Mouse (Mus musculus) cerebellum, postnatal 4 days (tissue): Measurements from ENCODE around the gene Lgmn.
A peak's percentile ranks its signal among the peaks of the same experiment; 100 is the strongest.

Experiments used
- DNase-seq, 2 experiments: peaks; one replicate each; pipeline ENCODE4 v3.0.0; 2022; ENCODE audit warnings: low spot score in 2 of 2, mixed read lengths in 1 of 2

The Lgmn gene

DNA sequence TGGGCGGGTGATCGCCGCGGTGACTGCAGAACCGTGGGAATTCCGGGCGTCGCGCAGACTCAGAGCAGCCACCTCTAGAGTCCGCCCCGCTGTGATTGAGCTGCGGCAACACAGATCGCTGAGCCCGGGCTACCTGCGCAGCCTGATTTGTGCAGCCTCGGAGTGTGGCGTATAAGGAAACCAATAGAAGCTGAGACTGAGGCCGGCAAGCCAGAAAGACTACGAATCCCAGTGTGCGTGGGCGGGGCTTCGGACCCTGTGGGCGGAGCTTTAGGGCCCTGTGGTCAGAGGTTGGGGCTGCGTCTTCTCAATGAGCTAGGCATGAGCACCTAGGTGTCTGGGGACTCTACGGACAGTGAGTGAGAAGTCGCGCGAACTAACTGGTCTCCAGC lies at the start of gene Lgmn:
Lgmn (minus strand) TSS at position 182 of the 392 bp plus-strand sequence.
- peak; percentile 92 to 98 for DNase-seq

DNA sequence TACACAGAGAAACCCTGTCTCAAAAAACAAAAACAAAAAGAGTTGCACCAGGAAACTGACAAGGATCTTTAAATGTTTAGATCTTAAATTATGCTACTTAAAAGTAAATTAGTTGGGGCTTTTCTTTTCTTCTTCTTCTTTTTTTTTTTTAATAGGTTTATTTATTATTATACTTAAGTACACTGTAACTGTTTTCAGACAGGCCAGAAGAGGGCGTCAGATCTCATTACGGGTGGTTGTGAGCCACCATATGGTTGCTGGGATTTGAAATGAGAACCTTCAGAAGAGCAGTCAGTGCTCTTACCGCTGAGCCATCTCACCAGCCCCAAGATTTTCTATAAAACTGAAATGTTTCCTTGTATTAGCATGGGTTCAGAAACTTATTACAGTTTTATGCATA lies 45.3 kb upstream of the Lgmn start:
- DNase-seq = no peak

DNA sequence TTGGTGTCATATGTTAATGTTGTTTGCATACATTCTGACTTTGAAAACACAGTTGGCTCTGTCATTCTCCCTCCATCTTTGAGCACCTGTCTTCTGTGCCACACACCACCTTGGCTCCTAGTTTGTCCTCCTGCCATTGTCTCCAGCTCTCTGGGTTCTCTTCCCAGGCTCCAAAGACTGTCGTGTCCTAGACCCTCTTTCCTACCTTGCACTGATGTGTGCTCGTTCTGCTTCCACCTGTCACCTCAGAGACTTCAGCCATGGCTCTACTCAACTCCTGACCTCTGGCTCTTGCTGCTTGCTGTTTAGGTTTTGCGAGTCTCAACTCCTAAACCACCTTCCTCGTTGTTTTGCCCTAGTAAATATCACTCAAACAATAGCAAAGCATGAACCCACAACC lies 40.9 kb upstream of the Lgmn start:
- DNase-seq = no peak

DNA sequence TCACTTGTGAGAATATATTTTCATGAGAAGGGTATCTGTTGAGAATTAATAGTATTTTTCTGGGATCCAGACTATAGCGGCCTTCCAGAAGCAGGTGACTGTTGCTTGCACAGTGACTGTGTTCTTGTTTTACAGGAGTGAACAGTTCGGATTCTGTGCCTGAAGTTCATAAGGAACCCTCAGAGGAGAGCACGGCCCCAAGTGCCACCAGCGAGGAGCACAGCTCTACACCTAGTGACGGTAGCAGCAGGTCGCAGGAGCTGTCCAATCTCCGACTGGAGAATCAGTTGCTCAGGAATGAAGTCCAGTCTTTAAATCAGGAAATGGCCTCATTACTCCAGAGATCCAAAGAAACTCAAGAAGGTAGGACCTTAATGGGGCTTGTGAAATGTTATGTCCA lies 34.8 kb upstream of the Lgmn start:
- no peak for DNase-seq

DNA sequence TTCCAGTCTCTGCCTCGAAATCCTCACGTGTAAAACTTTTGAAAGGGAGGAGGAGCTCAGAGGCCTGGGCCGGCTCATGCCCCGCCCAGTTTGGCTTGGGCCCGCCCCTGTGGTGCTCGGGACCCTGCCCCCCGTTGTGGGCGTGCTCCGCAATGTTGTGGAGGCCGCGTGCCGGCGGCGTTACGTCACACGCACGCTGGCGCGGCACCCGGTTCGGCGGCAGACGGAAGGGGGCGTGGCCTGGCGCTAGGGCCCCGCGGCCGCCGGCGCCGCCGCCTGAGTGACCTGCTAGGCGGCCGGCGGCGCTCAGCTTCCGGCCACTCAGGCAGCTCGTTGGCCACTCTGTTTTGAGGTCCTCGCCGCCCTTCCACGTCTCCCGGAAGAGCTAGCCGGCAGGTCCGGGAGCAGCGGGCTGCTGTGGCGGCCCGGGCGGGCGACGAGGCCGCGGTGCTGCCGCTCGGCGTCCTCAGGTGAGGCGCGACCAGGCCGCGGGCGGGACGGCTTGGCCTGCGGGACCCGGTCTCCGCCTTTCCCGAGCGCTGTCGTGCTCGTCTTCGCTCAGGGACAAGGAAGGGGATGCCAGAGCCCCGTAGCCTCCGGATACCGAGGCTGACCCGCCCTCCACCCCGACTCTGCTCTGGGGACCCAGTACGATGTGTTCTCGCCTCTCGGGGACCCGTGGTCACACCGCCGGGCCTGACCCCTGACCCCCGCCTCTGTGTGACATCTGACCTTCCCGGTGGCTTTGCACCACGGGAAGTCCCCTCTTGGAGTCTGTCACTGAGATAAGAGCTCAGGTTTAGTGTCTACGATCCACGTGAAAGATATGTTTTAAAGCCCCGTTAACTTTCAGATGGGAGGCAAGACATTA lies 29.5 kb upstream of the Lgmn start, which contains the start of gene Golga5:
Golga5 (plus strand) TSS at position 242 of the 871 bp plus-strand sequence.
- DNase-seq = peak; percentile 90 to 98

DNA sequence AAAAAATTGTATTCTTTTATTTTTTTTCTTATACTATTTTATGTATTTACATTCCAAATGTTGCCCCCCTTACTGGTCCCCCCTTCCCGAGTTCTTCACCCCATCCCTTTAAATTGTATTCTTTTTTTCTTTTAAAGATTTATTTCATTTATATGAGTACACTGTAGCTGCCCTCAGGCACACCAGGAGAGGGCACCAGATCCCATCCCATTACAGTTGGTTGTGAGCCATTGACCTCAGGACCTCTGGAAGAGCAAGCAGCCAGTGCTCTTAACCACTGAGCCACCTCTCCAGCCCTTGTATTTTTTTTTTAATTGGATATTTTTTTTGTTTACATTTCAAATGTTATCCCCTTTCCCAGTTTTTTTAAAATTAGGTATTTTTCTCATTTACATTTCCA lies 28.5 kb upstream of the Lgmn start:
- DNase-seq = no peak

DNA sequence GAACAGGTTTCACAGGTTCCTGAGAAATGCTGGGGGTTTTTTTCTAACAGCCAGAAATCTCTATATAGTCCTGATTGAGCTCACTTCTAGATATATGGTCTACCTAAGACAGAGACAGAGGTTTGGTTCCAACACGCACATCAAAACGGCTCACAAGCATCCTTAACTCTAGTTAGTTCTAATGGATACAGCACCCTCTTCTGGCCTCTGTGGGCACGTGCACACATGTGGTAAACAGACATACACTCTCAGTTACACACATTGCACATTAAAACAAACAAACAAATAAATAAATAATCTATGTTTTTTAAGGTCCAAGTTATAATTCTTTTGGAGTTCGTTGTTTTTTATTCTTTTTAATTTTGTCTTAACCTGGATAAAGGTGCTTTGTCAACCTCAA lies 25.0 kb upstream of the Lgmn start:
- no peak for DNase-seq

DNA sequence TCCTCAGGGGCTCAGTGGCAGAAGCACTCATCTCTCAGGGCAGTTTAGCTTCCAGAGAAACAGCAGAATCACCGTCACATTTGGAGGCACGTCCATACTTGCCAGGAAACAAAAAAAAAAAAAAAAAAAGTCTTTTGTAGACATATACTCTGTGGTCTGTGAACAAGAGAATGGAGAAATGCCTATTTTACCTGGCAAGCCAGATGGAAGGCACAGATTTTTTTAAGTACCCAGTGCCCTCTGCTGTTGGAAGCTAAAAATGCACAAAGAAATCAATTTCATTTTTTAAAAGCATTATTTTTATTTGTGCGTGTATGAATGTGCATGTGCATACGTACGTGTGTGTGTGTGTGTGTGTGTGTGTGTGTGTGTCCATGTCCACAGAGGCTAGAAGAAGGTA lies 21.6 kb upstream of the Lgmn start:
- no peak for DNase-seq

DNA sequence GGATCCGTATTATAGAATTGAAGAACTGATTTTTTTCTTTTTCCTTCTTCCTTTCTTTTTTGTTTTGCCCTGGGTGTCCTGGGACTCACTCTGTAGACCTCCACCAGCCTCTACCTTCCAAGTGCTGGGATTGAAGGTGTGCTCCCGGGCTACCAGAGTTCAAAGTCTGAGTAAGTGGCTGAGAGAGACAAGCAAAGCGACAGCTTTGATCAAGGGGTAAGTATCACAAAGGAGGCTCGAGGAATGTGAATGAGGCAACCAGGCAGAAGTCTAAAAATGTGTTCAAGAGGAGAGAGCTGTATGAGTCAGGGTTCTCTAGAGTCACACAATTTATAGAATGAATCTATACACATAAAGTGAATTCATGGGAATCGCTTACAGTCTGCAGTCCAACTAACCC lies 20.4 kb upstream of the Lgmn start:
- no peak for DNase-seq

DNA sequence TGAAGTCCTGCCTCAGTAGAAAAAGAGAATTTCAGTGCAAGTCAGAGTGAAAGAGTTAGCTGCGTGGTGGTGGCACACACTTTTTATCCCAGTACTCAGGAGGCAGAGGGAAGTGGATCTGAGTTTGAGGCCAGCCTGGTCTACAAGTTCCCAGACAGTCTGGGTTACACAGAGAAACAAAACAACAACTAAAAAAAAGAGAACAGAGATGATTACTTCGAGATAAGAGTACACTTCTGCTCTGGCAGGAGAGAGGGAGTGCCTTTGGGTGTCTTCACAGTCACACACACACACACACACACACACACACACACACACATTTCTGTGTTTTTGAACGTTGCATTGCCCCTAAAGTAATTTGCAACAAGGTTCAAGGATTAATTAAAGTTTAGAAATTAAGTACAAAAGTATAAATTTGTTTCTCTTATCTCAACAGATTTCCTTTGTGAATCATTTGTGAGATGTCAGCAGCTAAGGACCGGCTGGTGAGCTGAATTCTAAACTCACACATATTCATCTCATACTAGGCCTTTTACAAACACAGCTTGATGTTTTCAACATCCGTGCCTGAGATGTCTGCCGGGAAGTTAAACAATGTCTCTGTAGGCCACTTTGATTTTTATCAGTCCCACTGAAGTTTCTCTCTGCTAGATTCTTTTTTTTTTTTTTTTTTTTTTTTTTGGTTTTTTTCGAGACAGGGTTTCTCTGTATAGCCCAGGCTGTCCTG lies 17.0 kb upstream of the Lgmn start:
- no peak for DNase-seq

DNA sequence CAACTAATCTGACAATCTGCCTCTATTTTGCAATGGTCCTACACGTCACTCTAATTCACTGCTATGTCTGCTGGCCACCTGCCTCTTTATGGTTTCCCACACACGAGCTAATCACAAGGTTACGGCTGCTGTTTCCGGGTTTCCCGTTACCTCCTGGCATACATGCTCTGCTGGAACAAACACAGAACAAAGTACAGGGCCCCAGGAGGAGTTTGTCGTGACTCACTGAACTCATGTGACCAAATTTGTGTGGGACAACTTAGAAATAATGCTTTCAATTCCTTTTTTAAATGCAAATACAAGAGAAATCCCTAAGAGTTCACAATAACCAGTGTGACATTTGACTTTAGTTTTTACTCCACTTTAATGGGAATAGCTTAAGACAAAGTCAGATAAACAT lies 14.0 kb upstream of the Lgmn start:
- DNase-seq = no peak

DNA sequence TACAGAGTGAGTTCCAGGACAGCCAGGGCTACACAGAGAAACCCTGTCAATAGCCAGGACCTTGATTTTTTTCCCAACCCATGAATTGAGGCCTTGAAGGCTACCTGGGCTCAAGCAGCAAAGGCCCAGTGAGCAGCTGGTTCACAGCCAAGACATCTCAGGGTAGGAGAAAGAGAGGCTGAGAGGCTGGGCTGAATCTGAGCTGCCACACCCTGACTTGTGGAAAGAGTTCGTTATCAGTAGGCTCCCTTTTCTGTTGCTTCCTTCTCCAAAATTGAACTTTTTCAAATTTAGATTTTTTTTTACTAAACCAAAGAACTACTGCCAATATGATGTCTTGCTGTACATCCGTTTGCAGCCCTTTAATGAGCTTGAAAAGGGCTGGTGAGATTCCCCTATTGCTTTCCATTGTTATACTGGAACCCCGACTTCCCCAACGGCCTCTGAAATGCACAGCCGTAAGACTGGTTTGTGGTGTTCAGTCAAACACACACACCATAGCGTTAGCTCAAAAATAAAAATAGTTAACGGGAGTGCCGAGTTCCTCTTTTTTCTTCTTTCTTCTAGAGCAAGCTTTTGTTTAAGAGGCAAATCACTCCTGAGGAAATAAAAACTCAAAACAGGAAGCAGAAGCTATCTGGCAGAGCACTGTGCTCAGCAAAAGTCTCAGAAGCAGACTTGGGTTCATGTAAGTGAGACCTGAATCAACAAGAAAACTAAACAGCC lies 11.7 kb upstream of the Lgmn start:
- no peak for DNase-seq

DNA sequence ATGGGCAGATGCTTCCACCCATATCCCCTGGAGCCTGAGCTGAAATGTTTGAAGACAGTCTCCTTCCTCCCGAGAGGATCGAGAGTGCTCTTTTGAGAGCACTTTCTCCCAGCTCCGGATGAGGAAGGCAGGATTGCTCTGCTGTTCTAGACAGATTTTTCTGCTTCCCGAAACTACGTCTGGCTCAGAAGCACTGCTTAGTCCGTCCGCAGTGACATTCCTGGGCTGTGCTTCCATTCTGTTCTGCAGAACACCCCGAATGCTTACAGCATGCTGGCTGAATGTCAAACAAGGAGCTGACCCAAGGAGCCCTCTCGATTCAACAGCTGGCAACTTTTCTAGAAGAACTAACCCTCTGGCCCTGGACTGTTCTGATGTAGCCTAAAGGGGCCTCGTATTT lies 10.8 kb upstream of the Lgmn start:
- no peak for DNase-seq

DNA sequence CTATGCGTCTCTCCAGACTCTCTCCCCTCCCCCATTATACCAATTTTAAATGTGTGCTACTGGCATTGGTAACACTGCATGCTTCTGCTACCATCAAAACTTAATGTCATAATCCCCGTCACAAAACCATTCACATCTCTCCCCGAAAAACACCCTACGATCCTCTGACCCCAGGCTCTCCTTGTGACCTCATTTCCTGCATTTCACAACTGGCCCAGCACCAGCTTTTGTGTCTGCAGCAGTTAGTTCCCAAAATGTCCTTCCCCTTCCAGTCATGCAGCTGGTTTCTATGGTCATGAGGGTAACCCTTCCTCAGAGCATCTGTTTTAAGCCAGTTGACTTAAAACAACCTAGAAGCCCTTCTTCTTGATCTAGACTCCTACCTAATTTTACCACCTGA lies 5.8 kb upstream of the Lgmn start:
- no peak for DNase-seq

DNA sequence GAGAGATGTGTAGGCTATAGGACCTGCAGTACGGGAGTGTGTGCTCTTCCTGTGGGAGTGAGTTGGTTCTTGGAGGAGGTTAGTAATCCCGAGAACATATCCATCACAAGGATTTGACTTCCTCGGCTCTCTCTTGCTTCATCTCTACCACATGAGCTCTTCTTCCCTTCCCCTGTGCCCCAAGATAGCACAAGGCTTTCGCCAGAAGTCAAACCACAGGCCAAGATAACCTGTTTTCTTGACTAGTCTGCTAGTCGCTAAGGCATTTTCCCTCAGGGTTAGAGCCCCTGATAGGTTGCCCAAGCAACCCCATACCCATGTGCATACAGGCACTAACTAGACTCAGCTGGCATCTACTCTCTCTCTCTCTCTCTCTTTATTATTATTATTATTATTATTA lies 4.1 kb upstream of the Lgmn start:
- no peak for DNase-seq

DNA sequence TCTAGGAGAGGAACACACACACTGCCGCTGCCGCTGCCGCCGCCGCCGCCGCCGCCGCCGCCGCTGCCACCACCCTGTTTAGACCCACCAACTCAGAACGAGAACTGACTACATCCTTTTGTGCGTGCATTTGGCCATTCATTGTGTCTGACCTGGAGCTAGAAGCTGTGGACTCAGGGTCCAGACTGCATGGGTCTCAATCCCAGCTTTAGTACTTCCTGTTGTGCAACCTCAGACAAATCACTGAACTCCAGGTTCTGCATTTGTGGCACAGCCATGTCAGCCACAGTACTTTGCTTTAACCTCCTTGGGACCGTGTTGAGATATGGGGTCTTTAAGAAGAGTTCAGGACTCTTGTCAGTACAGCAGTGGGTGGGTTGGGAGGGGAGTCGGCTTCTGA lies 3.0 kb upstream of the Lgmn start:
- no peak for DNase-seq

DNA sequence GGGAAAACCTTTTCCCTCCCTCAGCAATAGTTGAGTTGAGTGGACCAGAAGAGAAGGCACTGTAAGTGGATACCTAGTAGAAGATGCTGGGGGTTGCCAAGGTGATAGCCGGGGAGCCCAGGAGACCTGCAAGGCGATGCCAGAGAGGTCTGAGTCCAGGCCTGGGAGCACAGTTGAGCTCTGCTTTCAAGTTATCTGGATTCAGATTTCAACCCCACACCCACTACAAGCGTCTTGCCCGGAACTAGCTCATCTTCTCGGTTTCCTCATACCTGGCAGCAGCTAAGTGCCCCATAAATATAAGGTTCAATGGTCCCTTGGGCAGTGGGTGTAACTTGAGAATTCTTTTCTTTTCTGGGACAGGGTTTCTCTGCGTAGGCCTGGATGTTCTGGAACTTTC lies 1.5 kb upstream of the Lgmn start:
- DNase-seq = no peak

DNA sequence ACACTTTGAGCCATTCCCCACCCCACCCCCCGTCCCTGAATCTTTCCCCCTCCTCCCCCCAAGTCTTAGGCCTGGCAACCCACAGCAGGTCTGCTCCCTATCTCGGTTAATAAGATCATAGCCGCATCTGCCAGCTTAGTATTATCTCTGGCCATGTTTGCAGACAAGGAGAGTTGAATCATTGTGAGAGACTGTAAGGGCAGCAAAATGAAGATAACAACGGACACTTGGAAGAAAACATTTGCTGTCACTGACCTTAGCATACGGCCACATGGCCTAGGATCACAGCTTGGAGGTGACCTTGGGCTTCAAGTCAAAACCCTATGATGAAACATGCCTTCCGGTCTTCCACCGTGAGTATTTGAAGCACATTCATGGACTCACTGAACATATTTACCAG lies 938 bp upstream of the Lgmn start:
- no peak for DNase-seq

DNA sequence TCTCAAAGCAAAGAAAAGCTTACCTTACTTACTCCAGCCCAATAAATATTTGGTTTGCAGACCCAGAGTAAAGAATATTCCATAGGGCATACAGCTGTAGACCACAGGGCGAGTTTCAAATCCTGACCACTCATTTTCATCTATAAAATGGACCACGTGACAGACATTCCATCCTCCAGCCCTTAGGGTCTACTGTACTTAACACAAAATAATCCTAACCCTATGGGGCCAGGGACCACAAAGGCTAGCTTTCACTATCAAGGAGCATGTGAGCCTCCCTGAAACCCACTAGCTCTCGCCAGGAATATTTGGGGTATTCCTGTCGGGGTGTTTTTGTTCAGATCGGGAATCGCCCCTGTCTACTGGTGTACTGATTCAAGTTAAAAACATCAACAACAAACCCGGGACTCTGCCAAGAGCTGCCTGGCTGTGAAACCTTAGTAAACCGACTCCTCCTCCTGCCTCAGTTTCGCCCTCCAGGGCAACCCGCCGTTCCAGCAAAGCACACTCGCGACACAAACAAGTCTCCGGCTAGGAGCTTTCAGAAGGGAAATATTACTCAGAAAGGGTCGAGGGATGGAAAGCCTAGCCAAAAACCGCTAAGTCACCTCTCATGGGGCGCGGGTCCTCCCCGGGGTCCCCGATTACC lies 506 bp downstream of the Lgmn start:
- DNase-seq = no peak

DNA sequence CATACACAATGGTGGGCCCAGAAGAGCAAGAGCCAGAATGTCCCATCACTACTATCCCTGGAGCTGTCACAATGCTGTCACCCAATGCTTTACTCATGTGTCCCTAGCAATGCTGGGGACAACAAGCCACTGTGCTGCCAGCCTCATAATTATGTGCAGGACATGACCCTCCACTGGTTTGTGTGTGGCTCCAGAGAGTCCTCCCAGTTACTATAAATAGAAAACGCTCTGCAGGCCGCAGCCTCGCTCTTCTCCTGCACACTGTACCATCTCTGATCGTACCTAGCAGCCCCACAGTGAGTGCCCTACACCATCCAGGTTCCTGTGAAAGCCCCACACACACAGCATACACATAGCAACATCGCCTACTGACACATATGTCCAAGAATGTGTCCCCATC lies 1.7 kb downstream of the Lgmn start:
- DNase-seq = no peak

DNA sequence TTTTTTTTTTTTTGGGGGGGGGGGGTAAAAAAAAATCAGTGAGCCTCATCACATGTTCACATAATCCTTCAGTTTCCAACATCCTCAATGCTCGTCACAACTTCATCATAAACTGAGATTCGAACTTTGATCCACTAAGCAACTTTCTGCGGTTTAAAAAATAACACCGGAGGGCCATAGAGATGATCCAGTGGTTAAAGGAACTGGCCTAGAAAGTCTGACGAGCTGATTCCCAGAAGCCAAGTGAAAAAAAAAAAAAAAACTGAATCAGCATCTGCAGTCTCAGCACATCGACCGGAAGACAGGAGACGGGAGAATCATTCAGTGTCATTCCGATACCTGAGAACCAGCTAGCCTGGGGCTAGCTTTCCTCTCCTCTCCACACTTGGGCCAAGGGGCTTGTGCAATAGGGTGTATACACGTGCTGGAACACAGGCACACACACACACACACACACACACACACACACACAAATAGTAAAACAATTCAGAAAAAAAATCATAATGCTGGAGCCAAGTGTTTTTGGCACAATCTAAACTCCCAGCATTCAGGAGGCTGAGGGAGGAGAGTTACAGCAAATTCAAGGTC lies 2.6 kb downstream of the Lgmn start:
- no peak for DNase-seq

DNA sequence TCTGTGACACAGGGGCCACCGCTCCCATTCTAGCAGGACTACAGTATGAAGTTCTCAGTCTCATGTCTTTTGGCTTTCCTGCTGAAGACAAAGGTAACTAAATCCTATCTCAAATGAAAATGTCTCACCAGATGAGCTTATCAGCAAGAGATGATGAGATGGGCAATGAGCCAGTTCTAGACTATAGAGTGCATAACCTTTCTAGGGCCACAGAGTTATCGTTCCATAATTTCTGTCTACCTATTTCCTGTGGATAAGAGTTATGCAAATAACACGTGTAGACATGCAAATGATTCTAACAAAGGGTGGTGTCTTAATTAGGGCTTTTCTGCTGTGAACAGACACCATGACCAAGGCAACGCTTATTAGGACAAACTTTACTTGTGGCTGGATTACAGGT lies 5.5 kb downstream of the Lgmn start:
- DNase-seq = no peak
